Mouse (Mus musculus) intestine, postnatal 0 days (tissue): ENCODE measurements at regions not wholly inside any gene's neighbourhood (a gene's known extent, or its start where the extent isn't known, plus 50 kb on each side); places are given as distances from the start of the nearest gene placed in this dataset.

Source experiments
- ATAC-seq: fragments of 200-750 bp; cut with Nextera tagmentation; 2 replicates; pipeline ENCODE4 v1.8.0; 2017; ENCODE audit warnings: mild to moderate bottlenecking, moderate TSS enrichment, moderate library complexity
- H3K27ac ChIP-seq: fragments of 300-500 bp; sonication (generic); 2 replicates; pipeline ENCODE4 v1.5.1; 2014; ENCODE audit warnings: mild to moderate bottlenecking, low read depth, low read length, moderate library complexity
- H3K27me3 ChIP-seq: fragments of 300-500 bp; sonication (generic); replicated peaks from 2 replicates; pipeline ENCODE4 v1.6.1; 2014; ENCODE audit warnings: low read length, mixed read lengths; ENCODE audit not compliant: control insufficient read depth, insufficient read depth
- H3K36me3 ChIP-seq: fragments of 300-500 bp; sonication (generic); 2 replicates; pipeline ENCODE4 v1.6.1; 2014; ENCODE audit warnings: mild to moderate bottlenecking, moderate library complexity; ENCODE audit not compliant: control insufficient read depth, insufficient read depth
- H3K4me1 ChIP-seq: fragments of 300-500 bp; sonication (generic); replicated peaks from 2 replicates; pipeline ENCODE4 v1.6.1; 2014; ENCODE audit warnings: antibody characterized with exemption, low read length, mixed read lengths; ENCODE audit not compliant: control insufficient read depth, insufficient read depth
- H3K4me2 ChIP-seq: fragments of 300-500 bp; sonication (generic); replicated peaks from 2 replicates; pipeline ENCODE4 v1.6.1; 2014; ENCODE audit warnings: low read depth, mild to moderate bottlenecking, moderate library complexity
- H3K4me3 ChIP-seq: fragments of 300-500 bp; sonication (generic); 2 replicates; pipeline ENCODE4 v1.5.1; 2014; ENCODE audit warnings: low read depth, low read length
- H3K9ac ChIP-seq: fragments of 300-500 bp; sonication (generic); 2 replicates; pipeline ENCODE4 v1.6.1; 2014; ENCODE audit warnings: mild to moderate bottlenecking, low read depth, low read length
- H3K9me3 ChIP-seq: fragments of 300-500 bp; sonication (generic); 2 replicates; pipeline ENCODE4 v1.6.1; 2016; ENCODE audit warnings: mixed run types; ENCODE audit not compliant: control insufficient read depth
- CTCF ChIP-seq: sonication (generic); IDR thresholded peaks from 2 replicates; pipeline ENCODE4 v1.5.1; 2016; ENCODE audit warnings: low read depth, mild to moderate bottlenecking, control low read depth, antibody characterized with exemption, moderate library complexity
- WGBS: fragments of 180-500 bp; shearing (Covaris S2); extraction: QIAGEN DNeasy Blood & Tissue Kit; methylation state at CpG from one replicate; pipeline ENCODE4 v1.1.7; 2014; 5-methylcytosine and 5-hydroxymethylcytosine counted together

DNA sequence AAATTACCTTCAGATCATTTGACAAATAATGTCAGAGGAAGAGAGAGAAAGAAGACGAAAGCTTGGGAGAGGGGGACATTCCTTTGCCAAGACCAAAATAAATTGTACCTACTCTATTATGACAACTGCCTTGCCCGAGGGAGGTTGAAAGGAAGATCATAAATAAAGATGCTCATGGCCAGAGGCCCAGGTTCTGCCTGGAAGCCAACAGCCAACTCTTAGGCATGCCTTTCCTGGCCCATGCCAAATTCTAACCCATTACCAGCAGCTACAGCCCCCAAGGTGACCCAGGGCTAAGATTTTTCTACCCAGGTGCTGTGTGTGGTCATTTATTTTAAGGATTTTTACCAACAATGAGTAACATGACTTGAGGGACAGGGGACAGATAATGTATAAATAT, 54.9 kb downstream of the Cbln1 start:
- ATAC-seq = no peak
- H3K9ac ChIP-seq = no peak overlapping the region
- H3K27me3 ChIP-seq = no peaks in the 10 kb centered on the region
- H3K9me3 ChIP-seq = no peaks in the 10 kb centered on the region
- no peak overlapping the region for H3K4me2 ChIP-seq
- H3K27ac ChIP-seq = no peak overlapping the region
- no peak overlapping the region for H3K4me3 ChIP-seq
- WGBS = 67% methylated on average over 2 of the region's 2 CpGs
- no peaks in the 10 kb centered on the region for H3K4me1 ChIP-seq
- H3K36me3 ChIP-seq = no peaks in the 10 kb centered on the region
- TF ChIP-seq CTCF = no peak

DNA sequence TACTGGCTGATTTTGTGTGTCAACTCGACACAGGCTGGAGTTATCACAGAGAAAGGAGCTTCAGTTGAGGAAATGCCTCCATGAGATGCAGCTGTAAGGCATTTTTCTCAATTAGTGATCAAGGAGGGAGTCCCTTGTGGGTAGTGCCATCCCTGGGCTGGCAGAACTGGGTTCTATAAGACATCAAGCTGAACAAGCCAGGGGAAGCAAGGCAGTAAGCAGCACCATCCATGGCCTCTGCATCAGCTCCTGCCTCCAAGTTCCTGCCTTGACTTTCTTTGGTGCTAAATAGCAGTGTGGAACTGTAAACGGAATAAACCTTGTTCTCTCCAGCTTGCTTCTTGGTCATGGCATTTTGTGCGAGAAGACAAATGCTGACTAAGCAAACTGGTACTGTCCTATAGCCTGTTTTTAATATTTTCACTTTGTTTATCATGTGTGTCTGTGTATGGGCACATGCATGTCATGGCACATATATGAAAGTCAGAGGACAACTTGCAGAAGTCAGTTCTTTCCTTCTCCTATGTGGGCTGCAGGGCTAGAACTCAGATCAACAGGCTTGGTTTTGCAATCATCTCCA, 57.3 kb downstream of the Cbln1 start:
- no peak overlapping the region for H3K9ac ChIP-seq
- no peaks in the 10 kb centered on the region for H3K36me3 ChIP-seq
- no peaks in the 10 kb centered on the region for H3K27me3 ChIP-seq
- no peak for ATAC-seq
- no peak overlapping the region for H3K4me3 ChIP-seq
- 77% methylated on average over 3 of the region's 3 CpGs for WGBS
- no peak overlapping the region for H3K4me2 ChIP-seq
- H3K9me3 ChIP-seq = no peaks in the 10 kb centered on the region
- no peak for TF ChIP-seq CTCF
- no peaks in the 10 kb centered on the region for H3K4me1 ChIP-seq
- no peak overlapping the region for H3K27ac ChIP-seq

DNA sequence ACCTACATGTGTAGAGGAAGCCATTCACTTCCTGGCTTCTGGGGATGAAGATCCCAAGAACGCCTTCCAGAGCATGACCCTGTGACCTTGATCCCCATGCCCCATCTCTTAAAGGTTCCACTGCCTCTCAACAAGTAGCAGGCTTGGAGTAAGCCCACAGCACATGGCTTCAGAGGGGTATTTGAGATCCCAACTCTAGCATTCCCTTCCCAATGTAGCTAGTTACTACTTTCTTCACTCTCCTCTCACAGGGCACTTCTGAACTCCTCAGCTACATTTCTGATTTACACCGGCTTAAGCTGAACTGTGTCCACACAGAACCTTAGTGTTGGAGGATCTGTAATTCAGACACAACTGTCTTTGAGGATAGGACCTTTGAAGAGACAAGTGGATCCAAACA, 83.4 kb downstream of the Cbln1 start:
- no peak overlapping the region for H3K4me2 ChIP-seq
- 62% methylated on average over 2 of the region's 2 CpGs for WGBS
- H3K9me3 ChIP-seq = no peaks in the 10 kb centered on the region
- H3K9ac ChIP-seq = no peak overlapping the region
- H3K4me1 ChIP-seq = no peaks in the 10 kb centered on the region
- H3K36me3 ChIP-seq = no peaks in the 10 kb centered on the region
- no peak overlapping the region for H3K4me3 ChIP-seq
- ATAC-seq = no peak
- H3K27me3 ChIP-seq = no peaks in the 10 kb centered on the region
- TF ChIP-seq CTCF = no peak
- no peak overlapping the region for H3K27ac ChIP-seq

DNA sequence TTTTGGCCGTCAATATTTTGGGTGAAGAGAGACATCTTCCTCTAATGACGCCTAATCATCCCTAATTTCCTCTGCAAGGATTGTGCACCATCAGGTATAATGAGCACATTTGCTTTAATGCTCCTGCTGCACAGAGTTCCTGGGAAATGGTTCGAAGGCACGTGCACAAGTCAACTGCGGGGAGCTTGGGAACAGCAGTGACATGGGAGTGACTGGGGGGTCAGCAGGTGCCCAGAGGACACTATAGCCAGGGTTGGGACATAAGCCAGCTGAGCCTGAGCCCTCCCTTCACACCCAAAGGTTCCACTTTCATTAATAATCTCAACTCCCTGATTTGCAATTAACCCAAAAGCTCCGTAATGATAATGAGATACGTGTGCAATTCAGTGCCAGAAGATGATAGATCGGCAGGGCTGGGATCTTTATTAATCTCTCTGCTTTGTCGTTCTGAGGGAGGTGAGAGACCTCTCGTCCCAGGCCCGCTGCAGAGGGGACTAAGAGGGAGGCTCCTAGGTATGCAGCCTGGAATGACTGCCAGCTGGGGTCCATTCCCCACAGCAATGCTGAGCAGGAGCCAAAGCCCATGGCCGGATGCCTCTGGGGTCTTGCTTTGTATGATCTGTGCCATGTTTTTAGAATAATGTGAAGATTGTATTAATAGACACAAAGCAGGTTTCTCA, 88.7 kb downstream of the Cbln1 start:
- TF ChIP-seq CTCF = no peak
- 76% methylated on average over 12 of the region's 12 CpGs for WGBS

DNA sequence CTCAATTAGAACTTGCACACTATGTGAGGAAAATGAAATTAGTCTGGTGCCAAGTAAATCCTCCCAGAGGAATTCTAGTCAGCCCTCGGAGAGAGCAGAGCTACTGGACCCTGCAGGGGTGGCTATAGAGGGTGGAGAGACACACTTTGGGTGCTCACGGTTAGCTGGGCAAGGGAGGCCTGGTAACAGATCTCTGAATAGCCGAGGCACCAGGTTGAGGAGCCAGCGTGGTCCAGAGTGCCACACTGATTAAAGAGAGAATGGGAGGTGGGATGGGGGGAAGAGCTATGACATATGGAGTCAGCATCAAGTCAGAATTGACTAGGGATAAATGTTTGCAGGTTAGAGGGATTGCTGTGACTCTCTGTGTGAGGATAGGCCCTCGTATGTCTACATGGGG, 90.1 kb downstream of the Cbln1 start:
- no peak for ATAC-seq
- Histone ChIP-seq H3K4me3 (no peak overlapping the region), H3K4me1 (no peaks in the 10 kb centered on the region), H3K36me3 (no peaks in the 10 kb centered on the region), H3K9ac (no peak overlapping the region), H3K9me3 (no peaks in the 10 kb centered on the region), H3K27ac (no peak overlapping the region), H3K27me3 (no peaks in the 10 kb centered on the region), H3K4me2 (no peak overlapping the region)
- 80% methylated on average over 5 of the region's 5 CpGs for WGBS
- TF ChIP-seq CTCF = no peak

More for the DNA sequence above, 88.7 kb downstream of the Cbln1 start:
- no peaks in the 10 kb centered on the region for H3K27me3 ChIP-seq
- H3K9ac ChIP-seq = no peak overlapping the region
- no peaks in the 10 kb centered on the region for H3K9me3 ChIP-seq
- H3K36me3 ChIP-seq = no peaks in the 10 kb centered on the region
- no peak overlapping the region for H3K4me2 ChIP-seq
- no peak overlapping the region for H3K27ac ChIP-seq
- no peaks in the 10 kb centered on the region for H3K4me1 ChIP-seq
- H3K4me3 ChIP-seq = no peak overlapping the region
- no peak for ATAC-seq

DNA sequence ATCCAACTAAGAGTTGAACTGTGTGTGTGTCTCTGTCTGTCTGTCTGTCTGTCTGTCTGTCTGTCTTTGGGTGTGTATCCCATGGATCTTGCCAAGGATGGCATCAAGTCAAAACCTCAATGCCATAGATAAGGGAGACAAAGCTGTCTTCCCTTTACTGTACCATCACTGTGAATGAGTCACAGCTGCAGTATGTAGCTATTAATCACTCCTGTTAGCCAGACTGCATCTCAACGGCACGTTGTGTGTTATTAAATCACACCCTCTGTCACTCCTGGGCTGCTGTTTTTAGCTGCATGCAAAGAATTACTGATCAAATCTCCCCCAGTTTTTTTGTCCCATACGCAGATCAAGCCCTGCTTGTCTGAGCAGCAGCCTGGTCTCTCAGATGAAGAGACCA, 91.6 kb downstream of the Cbln1 start:
- Histone ChIP-seq H3K4me2 (no peak overlapping the region), H3K9ac (no peak overlapping the region), H3K36me3 (no peaks in the 10 kb centered on the region), H3K4me3 (no peak overlapping the region), H3K27ac (no peak overlapping the region), H3K27me3 (no peaks in the 10 kb centered on the region), H3K4me1 (no peaks in the 10 kb centered on the region), H3K9me3 (no peaks in the 10 kb centered on the region)
- no peak for ATAC-seq
- 42% methylated on average over 3 of the region's 3 CpGs for WGBS
- TF ChIP-seq CTCF = no peak
